Mouse (Mus musculus) heart, adult 2 months (tissue): ENCODE measurements around the gene Myo18a.

Source experiments
- CTCF ChIP-seq: fragments of 200-600 bp; IDR thresholded peaks from 2 replicates; pipeline ENCODE4 v1.8.1; 2022; ENCODE audit warnings: antibody characterized with exemption, mild to moderate bottlenecking, moderate library complexity
- EP300 ChIP-seq: fragments of 200-500 bp; IDR thresholded peaks from 2 replicates; pipeline ENCODE4 v1.6.1; 2011; ENCODE audit warnings: low read depth, low read length, control low read depth; ENCODE audit not compliant: insufficient read depth

DNA sequence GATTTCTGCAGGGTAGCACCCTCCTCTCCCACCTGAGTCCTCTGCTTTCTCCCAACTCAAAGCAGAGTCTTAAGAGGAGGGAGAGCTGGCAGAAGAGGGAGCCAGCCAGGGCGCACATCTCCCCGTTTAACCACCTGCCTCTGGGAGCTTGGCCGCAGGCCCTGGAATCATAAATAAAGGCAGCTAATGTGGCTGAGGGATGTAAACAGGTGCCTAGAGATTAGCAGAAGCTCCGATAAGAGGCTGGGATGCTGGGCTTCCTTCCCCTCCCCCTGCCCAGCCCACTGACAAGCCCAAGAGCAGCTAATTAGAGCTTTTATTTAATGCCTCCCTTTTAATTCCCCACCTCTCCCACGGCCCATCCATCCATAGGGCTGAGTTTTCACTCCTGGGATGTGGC, 85.1 kb downstream of the Myo18a start:
- TF ChIP-seq CTCF (no peak), EP300 (no peak)
